Mouse (Mus musculus) kidney, postnatal 0 days (tissue): ENCODE measurements around the gene Nfix. TPM values are rescaled to one million over a fixed set of nuclear protein-coding genes. Genes with fewer than 3 reads are reported as not detected.
A peak's percentile ranks its signal among the peaks of the same experiment; 100 is the strongest.

Experiments
- ATAC-seq: fragments of 200-750 bp; cut with Nextera tagmentation; replicated peaks from 2 replicates; pipeline ENCODE4 v1.8.0; 2017; ENCODE audit warnings: low read depth, moderate number of reproducible peaks, moderate TSS enrichment, moderate library complexity; ENCODE audit not compliant: low FRiP score
- DNase-seq: peaks from one replicate; pipeline ENCODE4 v3.0.0-alpha.2; 2016; ENCODE audit warnings: low spot score
- H3K27ac ChIP-seq: fragments of 300-500 bp; sonication (generic); 2 replicates; pipeline ENCODE4 v1.5.1; 2014; ENCODE audit warnings: mild to moderate bottlenecking
- H3K27me3 ChIP-seq: fragments of 300-500 bp; sonication (generic); 2 replicates; pipeline ENCODE4 v1.6.1; 2014; ENCODE audit warnings: low read length, mixed read lengths; ENCODE audit not compliant: insufficient read depth
- H3K36me3 ChIP-seq: fragments of 300-500 bp; sonication (generic); 2 replicates; pipeline ENCODE4 v1.6.1; 2014; ENCODE audit warnings: low read length, mixed read lengths; ENCODE audit not compliant: insufficient read depth
- H3K4me1 ChIP-seq: fragments of 300-500 bp; sonication (generic); replicated peaks from 2 replicates; pipeline ENCODE4 v1.6.1; 2014; ENCODE audit warnings: antibody characterized with exemption, low read length, mixed read lengths; ENCODE audit not compliant: insufficient read depth
- H3K4me2 ChIP-seq: fragments of 300-500 bp; sonication (generic); 2 replicates; pipeline ENCODE4 v1.6.1; 2014; ENCODE audit warnings: mild to moderate bottlenecking, low read length, moderate library complexity, mixed read lengths
- H3K4me3 ChIP-seq: fragments of 300-500 bp; sonication (generic); replicated peaks from 2 replicates; pipeline ENCODE4 v1.5.1; 2014; ENCODE audit warnings: low read depth, low read length
- H3K9ac ChIP-seq: fragments of 300-500 bp; sonication (generic); 2 replicates; pipeline ENCODE4 v1.6.1; 2014; ENCODE audit warnings: low read depth, low read length
- H3K9me3 ChIP-seq: fragments of 300-500 bp; sonication (generic); replicated peaks from 2 replicates; pipeline ENCODE4 v1.6.1; 2016; ENCODE audit warnings: low read length, inconsistent platforms, mixed read lengths
- CTCF ChIP-seq: IDR thresholded peaks from 2 replicates; pipeline ENCODE4 v1.5.1; 2016; ENCODE audit warnings: antibody characterized with exemption, low read depth, mild to moderate bottlenecking, moderate library complexity
- WGBS: fragments of 180-500 bp; shearing (Covaris S2); extraction: QIAGEN DNeasy Blood & Tissue Kit; methylation state at CpG from one replicate; pipeline ENCODE4 v1.1.7; 2014; 5-methylcytosine and 5-hydroxymethylcytosine counted together
- polyA plus RNA-seq: library from polyadenylated mRNA; unstranded; fragments of >200 nt; fragmentation: Nextera tagmentation; extraction: Ambion mirVana; gene quantifications from 2 replicates; pipeline ENCODE4 v1.2.1, GENCODE M21; 2015

The Nfix gene
- polyA plus RNA-seq, 1 experiment from 2014 or later, result 21.1 TPM

DNA sequence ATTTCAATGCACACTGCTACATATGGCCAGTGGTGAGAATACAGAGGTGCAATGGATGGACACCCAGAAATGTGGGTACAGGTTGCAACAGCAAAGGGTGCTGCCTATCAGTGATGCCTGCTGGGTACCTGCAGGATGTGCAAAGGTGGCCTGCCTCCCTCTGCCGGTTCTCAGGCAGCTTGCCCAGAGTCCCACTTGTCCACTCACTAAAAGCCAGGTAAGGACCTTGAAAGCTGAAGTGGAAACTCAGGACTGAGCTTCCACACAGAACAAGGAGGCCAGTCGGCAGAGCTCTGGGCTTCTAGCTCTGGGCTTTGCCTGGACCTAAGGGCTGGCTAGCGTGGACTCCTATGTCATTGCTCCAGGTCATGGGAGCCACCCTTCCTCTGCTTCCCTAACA lies 88.8 kb downstream of the Nfix start:
- H3K9ac ChIP-seq, result no peak overlapping the region

DNA sequence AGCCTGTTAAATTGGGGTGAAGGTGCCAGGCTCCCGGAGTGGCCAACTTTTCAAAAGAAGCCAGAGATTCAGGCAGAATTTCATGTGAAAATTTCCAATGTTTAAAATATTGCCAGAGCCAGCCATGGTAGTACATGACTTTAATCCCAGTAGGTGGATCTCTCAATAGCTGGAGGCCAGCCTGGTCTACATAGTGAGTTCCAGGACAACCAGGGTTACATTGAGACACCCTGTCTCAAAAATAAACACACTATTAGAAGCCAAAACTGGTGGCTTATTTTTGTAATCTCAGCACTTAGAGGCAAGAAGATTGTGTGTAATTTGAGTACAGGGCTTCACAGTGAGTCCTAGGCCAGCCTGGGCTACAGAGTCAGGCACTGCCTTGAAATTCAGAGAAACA lies 90.2 kb downstream of the Nfix start:
- Histone ChIP-seq H3K36me3 (no peaks in the 10 kb centered on the region), H3K9me3 (no peaks in the 10 kb centered on the region), H3K9ac (no peak overlapping the region), H3K4me1 (peaks cover 68% of the 10 kb centered on the region), H3K4me2 (no peak overlapping the region), H3K27me3 (peaks cover 21% of the 10 kb centered on the region; the same call in 1 of the 2 replicates), H3K27ac (no peak overlapping the region), H3K4me3 (no peak overlapping the region)
- no peak for DNase-seq
- WGBS, result 97% methylated on average over 1 of the region's 1 CpGs
- ATAC-seq, result no peak
- no peak for TF ChIP-seq CTCF

More for the DNA sequence above, 88.8 kb downstream of the Nfix start:
- Histone ChIP-seq H3K27ac (peak overlapping the region; percentile 82; the same call in 1 of the 2 replicates), H3K4me3 (no peak overlapping the region), H3K4me1 (peaks cover 71% of the 10 kb centered on the region), H3K27me3 (peaks cover 12% of the 10 kb centered on the region; the same call in 1 of the 2 replicates), H3K36me3 (no peaks in the 10 kb centered on the region), H3K4me2 (no peak overlapping the region), H3K9me3 (no peaks in the 10 kb centered on the region)
- no peak for TF ChIP-seq CTCF
- ATAC-seq, result no peak
- DNase-seq, result no peak
- WGBS, result 40% methylated on average over 3 of the region's 3 CpGs

DNA sequence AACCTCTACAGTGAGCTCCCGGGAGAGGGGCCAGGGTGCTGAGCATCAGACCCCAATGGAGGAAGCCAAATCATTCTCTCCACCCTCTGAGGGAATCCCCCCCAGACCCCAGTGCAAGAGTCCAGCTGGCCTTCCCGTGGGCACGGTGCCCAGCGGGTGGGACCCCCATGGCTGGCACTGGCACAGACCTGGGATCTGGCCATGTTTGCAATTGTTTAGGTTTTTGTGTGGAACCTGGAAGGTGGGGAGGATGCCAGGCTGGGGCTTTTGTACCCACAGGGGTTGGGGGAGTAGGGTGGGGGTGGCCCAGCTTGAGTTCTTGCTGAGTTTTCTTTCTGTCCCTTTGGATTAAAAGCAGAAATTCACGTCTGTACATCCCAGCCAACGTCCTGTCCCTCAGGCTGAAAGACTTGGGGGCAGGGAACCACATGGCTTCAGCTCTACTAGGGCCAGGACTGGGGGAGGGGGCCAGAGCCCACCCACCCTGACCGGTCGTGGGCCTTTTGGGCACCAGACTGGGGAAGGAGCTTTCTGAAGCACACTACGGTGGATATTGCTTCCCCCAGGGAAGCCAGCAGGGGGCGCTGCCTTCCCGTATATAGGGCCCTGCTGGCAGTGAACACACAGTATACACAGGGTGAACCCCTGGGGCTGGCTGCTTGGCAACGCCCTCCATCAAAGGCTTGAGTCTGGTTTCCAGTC lies 91.2 kb downstream of the Nfix start:
- Histone ChIP-seq H3K4me1 (peaks cover 63% of the 10 kb centered on the region), H3K4me2 (no peak overlapping the region), H3K4me3 (no peak overlapping the region), H3K36me3 (no peaks in the 10 kb centered on the region), H3K9me3 (no peaks in the 10 kb centered on the region), H3K27ac (no peak overlapping the region), H3K27me3 (peaks cover 23% of the 10 kb centered on the region; the same call in 1 of the 2 replicates), H3K9ac (no peak overlapping the region)
- 18% methylated on average over 12 of the region's 12 CpGs for WGBS
- peak; percentile 90 for DNase-seq
- peak; percentile 96 for TF ChIP-seq CTCF
- peak; percentile 48 for ATAC-seq

DNA sequence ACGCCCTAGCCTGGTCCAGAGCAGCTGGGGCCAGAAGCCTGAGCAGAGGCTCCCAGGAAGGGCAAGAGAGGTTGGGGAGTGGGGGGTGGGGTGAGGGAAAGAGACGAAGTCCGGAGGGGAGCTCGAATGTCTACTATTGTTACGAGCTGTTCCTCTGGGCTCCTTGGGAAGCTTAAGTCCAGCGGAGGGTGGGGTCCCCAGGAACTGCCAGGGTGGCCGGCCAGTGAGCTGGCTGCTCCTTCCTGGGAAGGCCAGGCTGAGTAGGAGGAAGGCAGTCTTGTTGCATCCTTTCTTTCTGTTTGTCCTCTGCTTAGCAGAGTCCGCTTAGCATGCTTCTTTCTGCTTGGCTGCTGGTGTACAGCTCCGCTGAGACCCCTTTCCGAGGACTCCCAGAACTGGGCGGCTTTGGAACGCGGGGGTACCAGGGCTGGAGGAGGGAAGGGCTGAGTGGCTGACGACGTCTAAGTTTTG lies 92.0 kb downstream of the Nfix start:
- H3K4me2 ChIP-seq, result peak overlapping the region; percentile 45
- no peak for TF ChIP-seq CTCF
- WGBS, result 28% methylated on average over 15 of the region's 15 CpGs
- H3K4me3 ChIP-seq, result peak overlapping the region; percentile 14; the same call in 1 of the 2 replicates
- ATAC-seq (no peak), DNase-seq (no peak)
- no peaks in the 10 kb centered on the region for H3K9me3 ChIP-seq
- no peaks in the 10 kb centered on the region for H3K36me3 ChIP-seq
- H3K27me3 ChIP-seq, result peaks cover 30% of the 10 kb centered on the region; the same call in 1 of the 2 replicates
- H3K9ac ChIP-seq, result no peak overlapping the region
- H3K27ac ChIP-seq, result peak overlapping the region; percentile 44
- peaks cover 56% of the 10 kb centered on the region for H3K4me1 ChIP-seq

DNA sequence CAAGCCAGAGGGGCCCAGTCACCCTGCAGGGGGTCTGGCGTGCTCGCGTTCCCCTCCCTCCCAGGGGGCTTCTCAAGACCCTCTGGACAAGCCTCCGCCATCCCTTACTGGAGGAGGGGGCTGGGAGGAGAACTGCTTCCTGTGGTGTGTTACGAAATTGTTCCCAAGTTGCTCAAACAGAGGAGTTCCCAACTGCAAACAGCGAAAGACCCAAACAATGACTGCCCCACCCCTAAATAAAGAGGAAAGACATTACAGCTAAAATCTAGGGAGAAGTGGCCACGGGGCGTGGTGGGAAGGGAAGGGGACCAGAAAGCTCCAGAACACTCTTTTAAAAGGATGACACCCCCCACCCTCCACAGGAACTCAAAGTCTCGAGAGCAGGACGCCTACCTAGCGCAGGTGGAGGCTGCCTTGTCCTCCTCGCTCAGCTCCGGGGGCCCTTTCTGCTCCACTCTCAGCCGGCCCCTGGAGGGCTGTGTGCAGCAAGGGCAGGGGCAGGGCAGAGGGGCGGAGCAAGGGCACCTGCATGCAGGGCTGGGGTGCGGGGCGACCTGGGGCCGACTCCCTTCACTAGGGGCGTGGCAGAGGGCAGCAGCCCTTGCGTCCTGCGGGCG lies 92.8 kb downstream of the Nfix start:
- DNase-seq (no peak), ATAC-seq (0 out of 2 replicates have a peak, but pooled peaks have one; percentile 6)
- H3K27ac ChIP-seq, result peak overlapping the region; percentile 44
- H3K9ac ChIP-seq, result peak overlapping the region; percentile 35
- 18% methylated on average over 22 of the region's 22 CpGs for WGBS
- peak overlapping the region; percentile 45 for H3K4me2 ChIP-seq
- peaks cover 49% of the 10 kb centered on the region for H3K4me1 ChIP-seq
- H3K27me3 ChIP-seq, result peaks cover 34% of the 10 kb centered on the region; the same call in 1 of the 2 replicates
- H3K9me3 ChIP-seq, result no peaks in the 10 kb centered on the region
- H3K36me3 ChIP-seq, result no peaks in the 10 kb centered on the region
- no peak for TF ChIP-seq CTCF
- peak overlapping the region; percentile 14 for H3K4me3 ChIP-seq

DNA sequence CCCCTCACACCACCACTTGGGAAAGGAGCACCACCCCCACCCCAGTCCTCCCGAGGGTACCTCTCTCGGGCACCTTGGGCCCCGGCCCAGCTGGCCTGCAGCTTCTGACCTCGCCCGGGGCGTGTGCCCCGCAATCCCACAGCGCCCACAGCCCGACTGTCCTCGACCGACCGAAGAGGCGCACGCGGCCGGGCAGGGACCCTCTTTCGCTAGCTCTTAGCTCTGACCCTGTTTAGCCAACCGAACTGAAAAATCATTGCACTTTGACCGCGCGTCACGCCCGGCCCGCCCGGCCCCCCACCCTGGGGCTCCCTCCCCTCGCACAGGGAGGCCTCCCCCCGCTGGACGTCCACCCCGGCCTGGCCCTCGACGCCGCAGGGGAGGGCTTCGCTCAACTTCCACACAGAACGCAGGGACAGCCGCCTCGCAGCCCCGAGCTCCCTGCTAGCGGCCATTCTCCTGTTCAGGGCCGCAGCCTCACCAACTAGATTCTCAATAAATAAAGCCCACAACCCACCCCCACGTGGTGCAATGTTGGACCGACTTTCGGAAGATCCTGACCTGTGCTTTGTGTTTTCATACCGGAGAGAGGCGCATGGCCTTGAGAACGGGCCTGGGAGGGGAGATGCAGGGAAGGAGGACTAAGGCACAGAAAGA lies 93.4 kb downstream of the Nfix start:
- TF ChIP-seq CTCF, result no peak
- H3K4me3 ChIP-seq, result peak overlapping the region; percentile 14
- peak overlapping the region; percentile 35 for H3K9ac ChIP-seq
- H3K27me3 ChIP-seq, result peaks cover 38% of the 10 kb centered on the region; the same call in 1 of the 2 replicates
- 22% methylated on average over 45 of the region's 45 CpGs for WGBS
- no peaks in the 10 kb centered on the region for H3K9me3 ChIP-seq
- DNase-seq (no peak), ATAC-seq (no peak)
- no peaks in the 10 kb centered on the region for H3K36me3 ChIP-seq
- peaks cover 43% of the 10 kb centered on the region for H3K4me1 ChIP-seq
- H3K27ac ChIP-seq, result peak overlapping the region; percentile 44
- peak overlapping the region; percentile 45 for H3K4me2 ChIP-seq
